Mouse (Mus musculus) neural tube, embryonic 15.5 days (tissue): ENCODE results near the gene Plin2. TPM values are rescaled to one million over a fixed set of nuclear protein-coding genes. Genes with fewer than 3 reads are reported as not detected.

Experiments
- ATAC-seq: fragments of 200-750 bp; cut with Nextera tagmentation; 2 replicates; pipeline ENCODE4 v1.8.0; 2017; ENCODE audit warnings: mild to moderate bottlenecking, moderate TSS enrichment, moderate library complexity; ENCODE audit not compliant: low FRiP score
- H3K27ac ChIP-seq: fragments of 300-500 bp; sonication (generic); replicated peaks from 2 replicates; pipeline ENCODE4 v1.5.1; 2015; ENCODE audit warnings: mild to moderate bottlenecking, inconsistent platforms
- H3K27me3 ChIP-seq: fragments of 300-500 bp; sonication (generic); replicated peaks from 2 replicates; pipeline ENCODE4 v1.6.1; 2015; ENCODE audit warnings: inconsistent platforms
- H3K36me3 ChIP-seq: fragments of 300-500 bp; sonication (generic); 2 replicates; pipeline ENCODE4 v1.6.1; 2015; ENCODE audit warnings: inconsistent platforms
- H3K4me1 ChIP-seq: fragments of 300-500 bp; sonication (generic); 2 replicates; pipeline ENCODE4 v1.6.1; 2015; ENCODE audit warnings: inconsistent platforms
- H3K4me2 ChIP-seq: fragments of 300-500 bp; sonication (generic); 2 replicates; pipeline ENCODE4 v1.6.1; 2015; ENCODE audit warnings: inconsistent platforms, mild to moderate bottlenecking, moderate library complexity
- H3K4me3 ChIP-seq: fragments of 300-500 bp; sonication (generic); replicated peaks from 2 replicates; pipeline ENCODE4 v1.5.1; 2015; ENCODE audit warnings: mild to moderate bottlenecking, inconsistent platforms
- H3K9ac ChIP-seq: fragments of 300-500 bp; sonication (generic); replicated peaks from 2 replicates; pipeline ENCODE4 v1.6.1; 2015; ENCODE audit warnings: mild to moderate bottlenecking, inconsistent platforms
- H3K9me3 ChIP-seq: fragments of 300-500 bp; sonication (generic); replicated peaks from 2 replicates; pipeline ENCODE4 v1.6.1; 2016; ENCODE audit warnings: inconsistent platforms
- WGBS: fragments of 180-500 bp; shearing (Covaris S2); methylation state at CpG from one replicate; pipeline ENCODE4 v1.1.7; 2015; ENCODE audit warnings: mixed read lengths; 5-methylcytosine and 5-hydroxymethylcytosine counted together
- polyA plus RNA-seq: library from polyadenylated mRNA; unstranded; fragments of >200 nt; fragmentation: Nextera tagmentation; extraction: Ambion mirVana; gene quantifications from 2 replicates; pipeline ENCODE4 v1.2.1, GENCODE M21; 2015

Gene Plin2
- polyA plus RNA-seq, 1 experiment from 2014 or later, result 40.0 TPM

DNA sequence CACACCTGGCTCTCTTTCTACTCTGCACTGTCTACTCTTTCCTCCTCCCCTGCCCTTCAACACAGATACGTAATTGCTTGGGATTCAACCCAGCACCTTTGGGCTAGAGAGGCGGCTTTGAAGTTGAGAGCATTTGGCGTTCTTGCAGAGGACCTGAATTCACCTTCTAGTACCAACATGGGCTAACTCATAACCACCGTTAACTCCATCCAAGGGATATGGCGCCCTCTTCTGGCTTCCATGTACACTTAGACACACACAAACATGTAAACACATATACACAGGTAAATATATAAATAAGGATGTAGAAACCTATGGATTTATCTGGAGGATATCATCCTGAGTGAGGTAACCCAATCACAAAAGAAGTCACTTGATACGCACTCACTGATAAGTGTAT, 25.2 kb upstream of the Plin2 start:
- Histone ChIP-seq H3K27me3 (no peaks in the 10 kb centered on the region), H3K4me3 (no peak overlapping the region), H3K4me2 (no peak overlapping the region), H3K9ac (no peak overlapping the region), H3K36me3 (no peaks in the 10 kb centered on the region), H3K27ac (no peak overlapping the region), H3K4me1 (no peaks in the 10 kb centered on the region), H3K9me3 (no peaks in the 10 kb centered on the region)
- no peak for ATAC-seq
- WGBS, result 52% methylated on average over 6 of the region's 6 CpGs

DNA sequence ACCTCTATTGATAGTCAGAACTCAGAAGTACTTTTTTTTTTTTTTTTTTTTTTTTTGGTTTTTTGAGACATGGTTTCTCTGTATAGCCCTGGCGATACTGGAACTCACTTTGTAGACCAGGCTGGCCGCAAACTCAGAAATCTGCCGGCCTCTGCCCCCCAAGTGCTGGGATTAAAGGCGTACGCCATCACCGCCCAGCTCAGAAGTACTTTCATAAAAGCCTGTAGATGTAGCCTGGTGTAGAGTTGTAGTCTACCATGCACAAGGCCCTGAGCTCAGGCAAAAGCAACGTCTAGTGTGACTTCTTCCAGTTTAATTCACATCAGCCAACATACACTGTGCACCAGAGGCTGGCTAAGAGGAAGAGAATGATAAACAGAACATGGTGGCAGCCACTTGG, 23.1 kb upstream of the Plin2 start:
- Histone ChIP-seq H3K36me3 (no peaks in the 10 kb centered on the region), H3K27ac (no peak overlapping the region), H3K9me3 (no peaks in the 10 kb centered on the region), H3K4me3 (no peak overlapping the region), H3K27me3 (no peaks in the 10 kb centered on the region), H3K4me1 (no peaks in the 10 kb centered on the region), H3K4me2 (no peak overlapping the region), H3K9ac (no peak overlapping the region)
- no peak for ATAC-seq
- 95% methylated on average over 7 of the region's 7 CpGs for WGBS

DNA sequence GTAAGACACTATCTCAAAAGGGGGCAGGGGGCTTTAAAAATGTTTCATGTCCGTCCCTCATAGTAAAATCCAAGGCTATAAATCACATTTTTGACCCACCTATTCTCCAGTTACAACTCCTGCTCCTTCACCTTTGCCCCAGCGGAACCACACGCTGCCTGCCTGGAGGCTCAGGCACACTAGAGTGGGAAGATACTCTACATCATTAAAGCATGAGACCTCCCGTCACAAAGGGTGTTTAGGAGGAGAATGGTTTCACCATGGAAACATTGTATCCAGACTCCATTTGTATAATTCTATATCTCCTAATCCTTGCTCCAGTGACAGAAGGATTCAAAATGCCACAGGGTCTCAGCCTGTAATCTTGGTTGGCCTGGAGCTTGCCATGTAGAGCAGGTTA, 21.4 kb upstream of the Plin2 start:
- no peaks in the 10 kb centered on the region for H3K36me3 ChIP-seq
- no peak overlapping the region for H3K27ac ChIP-seq
- no peak overlapping the region for H3K9ac ChIP-seq
- no peaks in the 10 kb centered on the region for H3K9me3 ChIP-seq
- ATAC-seq, result no peak
- H3K4me2 ChIP-seq, result no peak overlapping the region
- no peaks in the 10 kb centered on the region for H3K4me1 ChIP-seq
- WGBS, result 63% methylated on average over 4 of the region's 4 CpGs
- H3K4me3 ChIP-seq, result no peak overlapping the region
- no peaks in the 10 kb centered on the region for H3K27me3 ChIP-seq

DNA sequence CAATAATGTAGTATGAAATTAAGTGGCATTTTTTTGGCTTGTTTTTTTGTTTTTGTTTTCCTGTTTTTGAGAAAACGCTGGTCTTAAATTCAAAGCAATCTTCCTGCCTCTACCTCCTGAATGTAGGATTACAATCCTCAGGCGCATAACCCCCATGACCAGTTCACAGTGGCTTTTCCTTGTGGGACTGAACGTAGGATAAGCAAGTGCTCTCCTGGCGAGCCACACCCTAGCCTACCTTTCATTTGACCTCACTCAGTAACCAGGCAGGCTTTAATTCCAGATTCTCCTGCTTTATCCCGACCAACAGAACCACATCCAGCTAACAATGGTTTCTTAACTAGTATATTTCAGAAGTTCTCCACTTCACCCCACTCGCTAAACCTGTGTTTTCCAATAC, 20.9 kb upstream of the Plin2 start:
- no peak for ATAC-seq
- no peak overlapping the region for H3K27ac ChIP-seq
- H3K4me3 ChIP-seq, result no peak overlapping the region
- no peaks in the 10 kb centered on the region for H3K27me3 ChIP-seq
- no peaks in the 10 kb centered on the region for H3K36me3 ChIP-seq
- no peaks in the 10 kb centered on the region for H3K4me1 ChIP-seq
- WGBS, result 89% methylated on average over 6 of the region's 6 CpGs
- H3K4me2 ChIP-seq, result no peak overlapping the region
- H3K9me3 ChIP-seq, result no peaks in the 10 kb centered on the region
- no peak overlapping the region for H3K9ac ChIP-seq

DNA sequence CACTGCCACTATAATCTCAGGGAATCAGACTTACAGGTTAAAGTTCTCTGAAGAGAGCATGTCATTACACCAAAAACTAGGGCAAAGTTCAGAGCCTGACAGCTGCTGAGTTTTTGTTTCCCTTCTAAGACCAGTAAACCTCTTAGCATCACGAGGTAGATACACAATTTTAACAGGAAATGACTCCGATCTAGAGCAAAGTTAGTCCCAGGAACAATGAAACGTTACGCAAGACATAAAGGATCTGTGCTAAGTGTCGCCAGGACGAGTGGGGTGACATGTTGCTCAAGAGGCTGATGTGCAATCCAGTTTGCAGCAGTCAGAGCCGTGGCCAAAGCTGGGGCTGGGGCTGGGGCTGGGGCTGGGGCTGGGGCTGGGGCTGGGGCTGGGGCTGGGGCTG, 20.3 kb upstream of the Plin2 start:
- H3K4me1 ChIP-seq, result no peaks in the 10 kb centered on the region
- no peak overlapping the region for H3K4me2 ChIP-seq
- no peak for ATAC-seq
- no peak overlapping the region for H3K9ac ChIP-seq
- WGBS, result 68% methylated on average over 7 of the region's 7 CpGs
- H3K9me3 ChIP-seq, result no peaks in the 10 kb centered on the region
- no peaks in the 10 kb centered on the region for H3K27me3 ChIP-seq
- H3K36me3 ChIP-seq, result no peaks in the 10 kb centered on the region
- no peak overlapping the region for H3K4me3 ChIP-seq
- H3K27ac ChIP-seq, result no peak overlapping the region

DNA sequence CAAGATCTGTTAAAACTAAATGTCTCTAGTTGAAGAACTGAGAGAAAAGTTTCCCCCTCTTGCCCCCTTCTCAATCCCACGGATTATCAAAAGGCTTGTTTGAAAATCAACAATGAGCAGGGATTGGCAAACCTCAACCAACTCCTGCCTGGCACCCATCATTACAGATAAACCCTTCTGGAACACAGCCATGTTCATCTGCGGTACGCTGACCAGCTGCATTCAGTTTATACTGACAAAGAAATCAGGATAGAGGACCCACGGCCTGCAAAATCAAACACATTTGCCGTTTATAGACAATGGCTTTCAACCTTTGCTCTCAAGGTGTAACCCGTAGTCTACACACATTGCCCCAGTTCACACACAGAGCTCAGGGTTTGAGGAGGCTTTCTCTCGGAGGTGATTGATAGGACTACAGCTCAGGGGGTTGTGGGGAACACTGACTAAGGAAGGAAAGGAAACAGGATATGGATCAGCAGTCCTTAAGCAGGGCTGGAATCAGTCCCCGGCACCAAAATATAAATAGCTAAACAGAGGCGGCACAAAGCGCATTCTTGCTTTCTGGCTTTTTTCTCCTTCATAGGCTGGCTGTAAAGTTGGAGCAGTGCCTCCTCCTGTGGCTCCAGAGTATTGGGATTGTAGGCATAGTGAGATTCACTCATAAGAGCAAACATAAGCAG, 19.3 kb upstream of the Plin2 start:
- Histone ChIP-seq H3K9me3 (no peaks in the 10 kb centered on the region), H3K9ac (no peak overlapping the region), H3K27ac (no peak overlapping the region), H3K36me3 (no peaks in the 10 kb centered on the region), H3K4me1 (no peaks in the 10 kb centered on the region), H3K4me2 (no peak overlapping the region), H3K4me3 (no peak overlapping the region), H3K27me3 (no peaks in the 10 kb centered on the region)
- ATAC-seq, result no peak
- 82% methylated on average over 10 of the region's 10 CpGs for WGBS

DNA sequence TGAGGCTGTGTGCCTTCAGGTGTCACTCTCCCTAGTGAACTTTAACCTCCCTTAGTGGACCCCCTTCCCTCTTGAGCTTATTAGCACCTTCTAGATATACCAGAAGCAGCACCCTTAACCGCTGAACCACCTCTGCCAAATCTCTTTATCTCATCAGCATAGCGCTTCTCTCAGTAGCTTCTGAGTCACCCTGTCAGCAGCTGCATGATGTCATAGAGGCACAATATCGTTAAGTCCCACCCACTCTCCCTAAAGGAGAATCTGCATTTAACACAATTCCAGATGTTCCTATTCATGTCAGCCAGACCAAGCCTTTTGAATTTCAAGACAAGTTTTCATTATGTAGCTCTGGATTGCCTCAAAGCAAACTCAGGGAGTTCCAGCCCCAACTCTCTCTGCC, 16.7 kb upstream of the Plin2 start:
- no peak for ATAC-seq
- H3K4me2 ChIP-seq, result no peak overlapping the region
- H3K36me3 ChIP-seq, result no peaks in the 10 kb centered on the region
- no peak overlapping the region for H3K4me3 ChIP-seq
- H3K4me1 ChIP-seq, result no peaks in the 10 kb centered on the region
- no peaks in the 10 kb centered on the region for H3K9me3 ChIP-seq
- H3K9ac ChIP-seq, result no peak overlapping the region
- no peaks in the 10 kb centered on the region for H3K27me3 ChIP-seq
- WGBS, result 80% methylated on average over 3 of the region's 3 CpGs
- H3K27ac ChIP-seq, result no peak overlapping the region

DNA sequence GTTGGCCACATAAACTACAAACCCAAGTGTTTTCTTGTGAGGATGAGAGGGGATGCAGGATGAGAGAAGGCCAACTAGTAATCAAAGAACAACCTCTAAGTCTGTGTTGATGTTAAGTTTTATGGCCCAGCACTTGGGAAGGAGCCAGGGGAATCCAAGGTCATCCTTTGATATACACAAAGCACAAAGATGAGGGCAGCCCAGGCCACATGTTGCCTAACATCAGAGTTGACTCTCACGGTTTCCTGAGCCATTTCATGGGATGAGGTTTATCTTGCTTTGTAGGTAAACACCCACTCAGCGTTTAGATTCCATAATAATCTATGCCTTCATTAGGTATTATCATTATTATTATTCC, 16.1 kb upstream of the Plin2 start:
- Histone ChIP-seq H3K4me3 (no peak overlapping the region), H3K27ac (no peak overlapping the region), H3K9me3 (no peaks in the 10 kb centered on the region), H3K4me2 (no peak overlapping the region), H3K4me1 (no peaks in the 10 kb centered on the region), H3K27me3 (no peaks in the 10 kb centered on the region), H3K9ac (no peak overlapping the region), H3K36me3 (no peaks in the 10 kb centered on the region)
- 45% methylated on average over 2 of the region's 2 CpGs for WGBS
- ATAC-seq, result no peak

DNA sequence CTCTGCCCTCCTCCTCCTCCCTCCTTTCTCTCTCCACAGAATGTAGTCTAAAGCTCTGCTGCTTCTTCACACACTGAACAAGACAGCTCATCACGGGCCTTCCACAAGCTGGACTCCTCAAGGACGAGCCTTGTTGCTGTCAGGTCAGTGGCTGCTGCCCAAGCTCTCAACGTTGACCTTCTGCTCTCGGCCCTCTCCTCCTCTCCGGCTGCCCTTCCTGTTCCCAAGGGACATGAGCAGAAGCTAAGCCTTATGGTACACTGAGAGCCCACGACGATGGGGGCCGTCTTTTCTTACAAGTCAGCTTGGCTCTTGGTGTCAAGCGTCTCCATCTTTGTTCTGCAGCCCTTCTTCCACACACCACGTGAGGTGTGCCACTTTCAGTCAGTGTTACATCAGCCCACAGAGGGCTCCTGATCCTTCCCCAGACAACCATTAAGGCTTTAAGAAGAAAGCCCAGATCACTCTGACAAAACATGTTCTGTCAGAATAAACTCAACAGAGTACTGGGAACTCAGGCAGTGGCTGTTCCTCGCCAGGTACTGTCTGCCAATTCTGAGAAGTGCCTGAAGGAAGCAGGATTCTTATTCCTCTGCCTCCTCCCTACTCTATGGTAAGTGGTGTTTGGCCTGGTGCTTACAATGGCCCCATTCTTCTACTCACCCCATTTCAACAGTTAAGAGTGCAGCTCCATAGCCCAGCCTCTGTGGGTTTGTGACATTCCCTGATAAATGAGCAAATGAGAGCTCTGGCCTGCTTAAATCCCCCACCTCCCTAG, 15.6 kb upstream of the Plin2 start:
- no peak for ATAC-seq
- no peak overlapping the region for H3K4me3 ChIP-seq
- 74% methylated on average over 11 of the region's 11 CpGs for WGBS
- H3K36me3 ChIP-seq, result no peaks in the 10 kb centered on the region
- H3K4me2 ChIP-seq, result no peak overlapping the region
- H3K9me3 ChIP-seq, result no peaks in the 10 kb centered on the region
- no peak overlapping the region for H3K9ac ChIP-seq
- no peaks in the 10 kb centered on the region for H3K27me3 ChIP-seq
- H3K4me1 ChIP-seq, result no peaks in the 10 kb centered on the region
- no peak overlapping the region for H3K27ac ChIP-seq

DNA sequence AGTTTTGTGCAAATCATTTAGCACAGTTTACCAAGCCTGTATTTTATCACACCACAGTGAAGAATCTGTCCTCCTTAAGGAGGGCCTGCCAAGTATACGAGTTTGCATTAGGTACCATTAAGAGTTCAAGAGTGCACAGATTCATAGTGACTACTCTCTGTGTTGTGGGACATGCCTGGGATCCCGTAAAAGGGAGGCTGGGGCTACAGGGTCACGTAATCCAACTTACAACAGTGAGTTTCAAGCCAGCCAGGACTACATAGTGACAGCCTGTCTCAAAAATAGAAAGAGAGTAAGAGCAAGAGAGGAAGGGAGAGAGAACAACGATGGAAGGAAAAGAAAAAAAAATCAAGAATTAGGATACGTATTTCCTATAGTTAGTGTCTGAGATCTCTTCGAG, 14.9 kb upstream of the Plin2 start:
- H3K4me1 ChIP-seq, result no peaks in the 10 kb centered on the region
- H3K9me3 ChIP-seq, result no peaks in the 10 kb centered on the region
- H3K9ac ChIP-seq, result no peak overlapping the region
- no peaks in the 10 kb centered on the region for H3K27me3 ChIP-seq
- no peaks in the 10 kb centered on the region for H3K36me3 ChIP-seq
- WGBS, result 87% methylated on average over 6 of the region's 6 CpGs
- no peak overlapping the region for H3K4me2 ChIP-seq
- ATAC-seq, result no peak
- H3K27ac ChIP-seq, result no peak overlapping the region
- H3K4me3 ChIP-seq, result no peak overlapping the region

DNA sequence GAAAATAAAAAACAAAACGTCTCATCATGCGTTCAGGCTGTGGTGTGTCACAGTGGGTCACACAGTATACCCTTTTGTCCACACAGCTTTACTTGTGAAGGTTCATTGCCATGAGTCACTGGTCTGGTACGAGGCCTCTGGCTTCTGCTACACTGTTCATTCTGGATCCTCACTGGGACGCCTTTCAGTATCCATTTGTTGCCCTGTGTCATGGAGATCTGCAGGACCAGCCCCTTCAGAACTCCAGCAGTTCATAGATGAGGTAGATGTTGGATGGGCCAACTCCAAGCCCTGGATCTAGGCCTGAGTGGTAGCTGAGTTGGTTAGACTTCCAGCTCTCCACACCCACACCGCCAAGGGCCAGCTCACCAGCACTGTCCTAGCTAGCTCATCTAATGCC, 13.9 kb upstream of the Plin2 start:
- no peak for ATAC-seq
- no peak overlapping the region for H3K27ac ChIP-seq
- no peak overlapping the region for H3K9ac ChIP-seq
- H3K4me1 ChIP-seq, result no peaks in the 10 kb centered on the region
- H3K4me2 ChIP-seq, result no peak overlapping the region
- no peaks in the 10 kb centered on the region for H3K27me3 ChIP-seq
- H3K36me3 ChIP-seq, result no peaks in the 10 kb centered on the region
- H3K4me3 ChIP-seq, result no peak overlapping the region
- H3K9me3 ChIP-seq, result no peaks in the 10 kb centered on the region
- WGBS, result 85% methylated on average over 5 of the region's 5 CpGs

DNA sequence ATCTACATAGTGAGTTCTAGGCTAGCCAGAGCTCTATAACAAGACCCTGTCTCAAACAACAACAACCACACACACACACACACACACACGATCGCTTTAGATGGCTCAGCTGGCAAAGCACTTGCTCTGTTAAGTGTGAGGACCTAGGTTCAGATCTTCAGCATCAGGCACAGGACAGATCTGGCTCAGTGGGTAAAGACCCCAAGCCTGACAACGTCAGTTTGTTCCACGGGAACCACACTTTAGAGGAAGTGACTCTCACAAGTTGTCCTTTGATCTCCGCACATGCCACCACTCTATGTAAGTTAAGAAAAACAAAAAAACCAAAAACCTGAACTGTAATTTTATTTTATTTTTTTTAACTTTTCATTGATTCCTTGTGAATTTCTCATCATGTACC, 13.4 kb upstream of the Plin2 start:
- no peak for ATAC-seq
- Histone ChIP-seq H3K27me3 (no peaks in the 10 kb centered on the region), H3K4me1 (no peaks in the 10 kb centered on the region), H3K9ac (no peak overlapping the region), H3K27ac (no peak overlapping the region), H3K9me3 (no peaks in the 10 kb centered on the region), H3K36me3 (no peaks in the 10 kb centered on the region), H3K4me3 (no peak overlapping the region), H3K4me2 (no peak overlapping the region)
- 95% methylated on average over 5 of the region's 5 CpGs for WGBS
